Mouse (Mus musculus): ENCODE measurements around the gene Adipor2. TPM values are rescaled to one million over a fixed set of nuclear protein-coding genes. Genes with fewer than 3 reads are reported as not detected.

Adipor2 gene
- polyA plus RNA-seq (2015; fragmentation: Nextera tagmentation; extraction: Ambion mirVana): 42.8 and 43.6 TPM in 2 replicates

DNA sequence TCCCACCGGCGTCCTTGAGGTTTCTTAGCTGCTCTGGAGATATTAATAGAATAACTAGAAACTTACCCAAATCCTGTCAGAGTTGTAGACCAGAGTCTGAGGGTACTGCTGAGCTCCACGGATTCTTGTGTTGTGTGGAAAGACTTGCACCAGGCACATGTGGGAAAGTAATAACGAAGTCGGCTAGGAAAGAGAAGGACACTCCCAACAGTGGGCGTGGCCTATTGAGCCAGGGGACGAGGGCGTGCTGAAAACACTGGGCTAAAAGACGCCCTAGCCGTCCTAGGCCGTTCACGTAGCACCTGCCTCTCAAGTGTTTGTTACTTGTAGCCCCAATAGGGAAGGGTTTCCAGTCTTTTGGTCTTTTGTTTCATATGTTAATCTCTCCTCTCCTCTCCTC, at the start of gene Adipor2:
TSS of gene Adipor2 (minus strand) at position 351 of the 400 bp plus-strand sequence.
- no peaks in the 10 kb centered on the region for H3K27me3 ChIP-seq
- peak; percentile 60; the same call in 1 of the 2 replicates for ATAC-seq (ENCODE audit: borderline replicate concordance, extremely low read depth, low FRiP score, low TSS enrichment)
- WGBS: 3% methylated on average over 12 of the region's 12 CpGs
- H3K4me3 ChIP-seq: peak within 1 kb of the TSS; percentile 15; the same call in 1 of the 2 replicates
- peak within 1 kb of the TSS; percentile 88 for H3K27ac ChIP-seq
- H3K9me3 ChIP-seq: no peaks in the 10 kb centered on the region
- peak within 1 kb of the TSS; percentile 40 for H3K4me2 ChIP-seq
- no peaks in the 10 kb centered on the region for H3K36me3 ChIP-seq
- H3K4me1 ChIP-seq: peaks cover 26% of the 10 kb centered on the region
- no peak within 1 kb of the TSS for H3K9ac ChIP-seq

- 82% methylated on average over 1 of the region's 1 CpGs for WGBS
- no peaks in the 10 kb centered on the region for H3K4me1 ChIP-seq
- H3K27ac ChIP-seq: no peak overlapping the region
- no peaks in the 10 kb centered on the region for H3K27me3 ChIP-seq
- no peak overlapping the region for H3K4me3 ChIP-seq
- no peak overlapping the region for H3K4me2 ChIP-seq
- no peak overlapping the region for H3K9ac ChIP-seq
- no peak for ATAC-seq (ENCODE audit: borderline replicate concordance, extremely low read depth, low FRiP score, low TSS enrichment)
- no peaks in the 10 kb centered on the region for H3K9me3 ChIP-seq
- no peaks in the 10 kb centered on the region for H3K36me3 ChIP-seq
These were observed 48.7 kb upstream of the Adipor2 start for GRCm38 (mm10) chr6:119466161-119466560.

DNA sequence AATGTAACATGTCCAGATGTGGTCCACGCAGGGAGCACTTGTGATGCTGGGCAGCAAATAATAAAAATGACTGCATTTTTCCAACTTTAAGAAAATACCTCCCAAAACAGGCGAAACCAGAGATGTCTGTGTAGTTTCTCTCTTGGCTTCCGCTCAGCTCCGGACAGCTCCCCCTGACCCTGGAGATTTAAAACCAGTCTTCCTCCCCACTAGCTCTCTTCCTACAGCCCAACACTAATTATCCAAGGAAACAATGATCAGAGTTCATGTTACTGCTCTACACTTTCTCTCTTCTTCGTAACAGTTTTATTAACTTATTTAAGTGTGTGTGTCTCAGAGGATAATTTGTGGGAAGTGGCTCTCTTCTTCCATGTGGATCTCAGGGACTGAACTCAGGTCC, 42.9 kb upstream of the Adipor2 start:
- Histone ChIP-seq H3K27me3 (no peaks in the 10 kb centered on the region), H3K9me3 (no peaks in the 10 kb centered on the region), H3K4me1 (no peaks in the 10 kb centered on the region), H3K9ac (no peak overlapping the region), H3K36me3 (no peaks in the 10 kb centered on the region), H3K4me3 (no peak overlapping the region), H3K27ac (no peak overlapping the region), H3K4me2 (no peak overlapping the region)
- WGBS: 71% methylated on average over 5 of the region's 5 CpGs
- ATAC-seq (ENCODE audit: borderline replicate concordance, extremely low read depth, low FRiP score, low TSS enrichment): no peak

DNA sequence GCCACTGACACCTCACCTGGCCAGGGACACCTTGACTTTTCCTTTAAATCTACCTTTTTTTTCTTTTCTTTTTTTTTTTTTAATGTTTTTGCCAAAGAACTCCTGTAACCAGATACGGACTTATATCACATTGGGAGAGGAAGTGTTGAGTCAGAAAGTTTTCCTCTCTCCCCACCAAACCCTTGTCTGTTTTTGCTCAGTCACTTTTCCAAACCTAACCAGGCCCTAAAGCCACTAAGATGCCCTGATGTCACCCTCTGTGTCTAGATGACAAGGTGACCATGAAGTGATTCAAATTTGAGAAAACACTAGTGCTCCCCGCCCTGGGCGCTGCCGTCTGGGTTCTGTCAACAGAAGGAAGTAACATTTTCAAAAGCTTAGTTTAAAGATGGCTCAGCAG, 41.5 kb upstream of the Adipor2 start:
- 49% methylated on average over 4 of the region's 4 CpGs for WGBS
- no peak overlapping the region for H3K9ac ChIP-seq
- no peak overlapping the region for H3K4me3 ChIP-seq
- H3K4me1 ChIP-seq: no peaks in the 10 kb centered on the region
- no peak overlapping the region for H3K27ac ChIP-seq
- no peak for ATAC-seq (ENCODE audit: borderline replicate concordance, extremely low read depth, low FRiP score, low TSS enrichment)
- H3K4me2 ChIP-seq: no peak overlapping the region
- H3K36me3 ChIP-seq: no peaks in the 10 kb centered on the region
- H3K27me3 ChIP-seq: no peaks in the 10 kb centered on the region
- no peaks in the 10 kb centered on the region for H3K9me3 ChIP-seq

DNA sequence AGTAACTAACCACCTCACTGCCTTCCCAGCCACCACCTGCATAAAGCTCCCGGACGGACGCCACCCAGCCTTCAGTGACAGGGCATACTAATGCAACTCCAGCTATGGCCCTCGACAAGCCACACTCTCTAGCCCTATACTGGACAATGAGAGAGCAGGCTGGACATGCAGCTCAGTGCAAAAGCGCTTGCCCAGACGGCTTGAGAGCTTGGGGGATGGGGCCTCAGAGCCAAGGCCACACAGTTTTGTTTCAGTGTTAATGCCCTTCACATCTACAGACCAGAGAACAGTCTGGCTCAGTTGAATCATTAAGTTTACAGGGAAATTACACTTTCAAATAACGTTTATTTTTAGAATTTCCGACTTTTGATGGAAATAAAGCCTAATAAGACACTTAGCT, 40.7 kb upstream of the Adipor2 start:
- Histone ChIP-seq H3K27me3 (no peaks in the 10 kb centered on the region), H3K36me3 (no peaks in the 10 kb centered on the region), H3K4me1 (no peaks in the 10 kb centered on the region), H3K4me3 (no peak overlapping the region), H3K4me2 (no peak overlapping the region), H3K9ac (no peak overlapping the region), H3K27ac (no peak overlapping the region), H3K9me3 (no peaks in the 10 kb centered on the region)
- WGBS: 62% methylated on average over 8 of the region's 8 CpGs
- ATAC-seq (ENCODE audit: borderline replicate concordance, extremely low read depth, low FRiP score, low TSS enrichment): no peak

DNA sequence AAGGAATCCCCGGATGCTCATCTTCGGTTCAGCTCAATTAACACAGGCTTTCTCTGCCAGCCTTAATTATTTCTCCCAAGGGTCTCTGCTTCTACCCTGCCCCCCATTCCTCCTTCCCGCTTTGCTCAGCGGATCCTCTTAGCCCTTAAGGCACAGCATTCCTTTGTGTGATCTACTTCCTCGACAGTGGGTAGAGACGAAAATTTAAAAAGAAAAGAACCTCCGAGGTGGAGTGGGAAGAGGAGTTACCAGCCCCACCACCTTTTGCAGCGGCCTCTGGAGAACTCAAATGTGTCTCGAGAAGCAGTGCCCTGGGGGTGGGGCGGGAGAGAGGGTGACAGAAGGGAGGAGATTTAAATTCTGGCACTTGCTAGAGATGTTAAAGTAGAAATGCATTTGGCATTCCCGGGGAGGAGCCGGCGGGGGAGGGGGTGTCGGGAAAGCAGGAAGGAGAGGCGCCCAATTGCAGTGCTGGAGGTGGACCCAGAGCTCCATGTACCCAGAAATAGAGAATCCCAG, 34.5 kb upstream of the Adipor2 start:
- Histone ChIP-seq H3K9ac (peak overlapping the region; percentile 27), H3K27ac (peak overlapping the region; percentile 67), H3K9me3 (no peaks in the 10 kb centered on the region), H3K36me3 (no peaks in the 10 kb centered on the region), H3K4me3 (peak overlapping the region; percentile 43), H3K4me2 (peak overlapping the region; percentile 78), H3K4me1 (peaks cover 45% of the 10 kb centered on the region), H3K27me3 (no peaks in the 10 kb centered on the region)
- under 1% methylated on average over 15 of the region's 15 CpGs for WGBS
- ATAC-seq (ENCODE audit: borderline replicate concordance, extremely low read depth, low FRiP score, low TSS enrichment): peak; percentile 44; the same call in 1 of the 2 replicates

DNA sequence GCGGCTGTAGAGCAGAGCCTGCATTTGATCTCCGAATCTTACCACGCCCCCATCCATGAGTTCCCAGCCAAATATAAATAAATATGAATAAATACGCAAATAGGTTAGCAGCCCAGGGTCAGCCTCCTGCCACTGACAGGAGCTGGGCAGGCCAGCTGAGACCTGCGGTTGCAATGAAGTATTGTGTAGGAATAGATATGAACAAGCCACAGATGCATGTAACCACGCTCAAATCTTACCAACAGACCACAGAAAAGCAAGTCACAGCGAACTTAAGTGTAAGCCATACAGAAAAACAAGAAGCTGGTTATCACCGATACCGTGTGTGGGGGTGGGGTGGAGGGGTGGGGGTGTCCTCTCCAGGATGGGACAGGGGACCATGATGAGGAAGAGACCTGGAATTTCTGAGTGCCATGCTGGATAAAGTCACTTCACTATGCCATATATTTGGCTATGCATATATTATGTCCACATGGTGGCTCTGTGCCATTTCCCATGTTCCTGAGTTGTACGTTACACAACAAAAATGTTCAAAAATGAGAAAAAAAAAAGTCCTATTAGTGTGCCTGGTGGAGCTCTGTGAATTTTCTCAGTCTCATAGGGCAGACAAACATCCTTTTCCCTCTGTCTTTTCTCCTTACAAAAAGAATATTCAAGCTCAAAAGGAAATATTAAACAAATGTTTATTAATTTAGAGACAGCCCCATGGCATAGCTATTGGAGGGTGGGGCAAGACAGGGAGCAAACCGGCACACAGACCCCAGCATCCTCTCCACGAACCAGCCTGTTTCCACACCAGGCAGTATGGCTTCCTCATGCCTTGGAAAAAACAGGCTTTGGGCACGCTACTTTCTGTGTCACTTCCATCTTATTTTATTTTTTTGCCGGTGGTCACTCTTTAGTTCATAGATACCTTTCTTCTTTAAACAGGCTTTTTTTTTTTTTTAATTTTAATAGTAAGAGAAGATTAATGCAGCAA, 33.8 kb upstream of the Adipor2 start:
- no peaks in the 10 kb centered on the region for H3K36me3 ChIP-seq
- peak overlapping the region; percentile 78 for H3K4me2 ChIP-seq
- H3K4me1 ChIP-seq: peaks cover 45% of the 10 kb centered on the region
- H3K4me3 ChIP-seq: peak overlapping the region; percentile 43
- H3K9me3 ChIP-seq: no peaks in the 10 kb centered on the region
- 0 out of 2 replicates have a peak overlapping the region, but pooled peaks have one; percentile 67 for H3K27ac ChIP-seq
- WGBS: 23% methylated on average over 14 of the region's 14 CpGs
- H3K27me3 ChIP-seq: no peaks in the 10 kb centered on the region
- no peak overlapping the region for H3K9ac ChIP-seq
- ATAC-seq (ENCODE audit: borderline replicate concordance, extremely low read depth, low FRiP score, low TSS enrichment): no peak

- peaks cover 47% of the 10 kb centered on the region for H3K4me1 ChIP-seq
- ATAC-seq (ENCODE audit: borderline replicate concordance, extremely low read depth, low FRiP score, low TSS enrichment): no peak
- peak overlapping the region; percentile 33 for H3K4me3 ChIP-seq
- no peaks in the 10 kb centered on the region for H3K9me3 ChIP-seq
- 3% methylated on average over 15 of the region's 23 CpGs for WGBS
- no peaks in the 10 kb centered on the region for H3K27me3 ChIP-seq
- peak overlapping the region; percentile 71 for H3K4me2 ChIP-seq
- peak overlapping the region; percentile 27 for H3K9ac ChIP-seq
- no peak overlapping the region for H3K27ac ChIP-seq
- H3K36me3 ChIP-seq: no peaks in the 10 kb centered on the region
These were observed 31.6 kb upstream of the Adipor2 start for GRCm38 (mm10) chr6:119449060-119449499.

GRCm38 (mm10) chr6:119448321-119449059, 31.0 kb upstream of the Adipor2 start:
- ATAC-seq (ENCODE audit: borderline replicate concordance, extremely low read depth, low FRiP score, low TSS enrichment): no peak
- H3K4me1 ChIP-seq: peaks cover 53% of the 10 kb centered on the region
- 7% methylated on average over 18 of the region's 18 CpGs for WGBS

GRCm38 (mm10) chr6:119445671-119446607, 28.4 kb upstream of the Adipor2 start:
- H3K36me3 ChIP-seq: no peaks in the 10 kb centered on the region
- no peak overlapping the region for H3K27ac ChIP-seq
- no peak overlapping the region for H3K4me3 ChIP-seq
- ATAC-seq (ENCODE audit: borderline replicate concordance, extremely low read depth, low FRiP score, low TSS enrichment): no peak
- peaks cover 37% of the 10 kb centered on the region for H3K4me1 ChIP-seq
- no peaks in the 10 kb centered on the region for H3K9me3 ChIP-seq
- H3K9ac ChIP-seq: no peak overlapping the region
- 59% methylated on average over 11 of the region's 11 CpGs for WGBS
- H3K4me2 ChIP-seq: no peak overlapping the region
- H3K27me3 ChIP-seq: no peaks in the 10 kb centered on the region

More at GRCm38 (mm10) chr6:119448321-119449059, 31.0 kb upstream of the Adipor2 start:
- Histone ChIP-seq H3K4me3 (peak overlapping the region; percentile 33), H3K27me3 (no peaks in the 10 kb centered on the region), H3K9ac (peak overlapping the region; percentile 27), H3K9me3 (no peaks in the 10 kb centered on the region), H3K36me3 (no peaks in the 10 kb centered on the region), H3K27ac (no peak overlapping the region), H3K4me2 (peak overlapping the region; percentile 71)

Data from lung, embryonic 15.5 days (tissue).